Mouse (Mus musculus) heart, embryonic 15.5 days (tissue): ENCODE results near the gene Gbp6. TPM values are rescaled to one million over a fixed set of nuclear protein-coding genes. Genes with fewer than 3 reads are reported as not detected.
"Not testable (repeated sequence)": the region's sequence is repeated elsewhere in the genome, so short reads cannot be mapped to it uniquely, and the experiment has no call there.

ENCODE experiments used
- ATAC-seq: fragments of 200-750 bp; cut with Nextera tagmentation; replicated peaks from 2 replicates; pipeline ENCODE4 v1.8.0; 2017; ENCODE audit warnings: low read depth, moderate TSS enrichment; ENCODE audit not compliant: insufficient number of reproducible peaks, insufficient read depth, low FRiP score
- H3K27ac ChIP-seq: fragments of 300-500 bp; sonication (generic); 2 replicates; pipeline ENCODE4 v1.5.1; 2015; ENCODE audit warnings: mild to moderate bottlenecking, inconsistent platforms
- H3K27me3 ChIP-seq: fragments of 300-500 bp; sonication (generic); 2 replicates; pipeline ENCODE4 v1.6.1; 2015; ENCODE audit warnings: inconsistent platforms
- H3K36me3 ChIP-seq: fragments of 300-500 bp; sonication (generic); 2 replicates; pipeline ENCODE4 v1.6.1; 2015; ENCODE audit warnings: mild to moderate bottlenecking, inconsistent platforms
- H3K4me1 ChIP-seq: fragments of 300-500 bp; sonication (generic); replicated peaks from 2 replicates; pipeline ENCODE4 v1.6.1; 2015; ENCODE audit warnings: inconsistent platforms
- H3K4me2 ChIP-seq: fragments of 300-500 bp; sonication (generic); 2 replicates; pipeline ENCODE4 v1.6.1; 2015; ENCODE audit warnings: inconsistent platforms, mild to moderate bottlenecking, moderate library complexity
- H3K4me3 ChIP-seq: fragments of 300-500 bp; sonication (generic); 2 replicates; pipeline ENCODE4 v1.5.1; 2015; ENCODE audit warnings: mild to moderate bottlenecking, inconsistent platforms
- H3K9ac ChIP-seq: fragments of 300-500 bp; sonication (generic); 2 replicates; pipeline ENCODE4 v1.6.1; 2015; ENCODE audit warnings: mild to moderate bottlenecking, inconsistent platforms
- H3K9me3 ChIP-seq: fragments of 300-500 bp; sonication (generic); replicated peaks from 2 replicates; pipeline ENCODE4 v1.6.1; 2016; ENCODE audit warnings: inconsistent platforms
- WGBS: fragments of 180-500 bp; shearing (Covaris S2); methylation state at CpG from one replicate; pipeline ENCODE4 v1.1.7; 2015; ENCODE audit warnings: mixed read lengths; 5-methylcytosine and 5-hydroxymethylcytosine counted together
- polyA plus RNA-seq: library from polyadenylated mRNA; unstranded; fragments of >200 nt; fragmentation: Nextera tagmentation; extraction: Ambion mirVana; gene quantifications from 2 replicates; pipeline ENCODE4 v1.2.1, GENCODE M21; 2015

The Gbp6 gene
- 1.7 and 3.4 TPM in 2 replicates for polyA plus RNA-seq

DNA sequence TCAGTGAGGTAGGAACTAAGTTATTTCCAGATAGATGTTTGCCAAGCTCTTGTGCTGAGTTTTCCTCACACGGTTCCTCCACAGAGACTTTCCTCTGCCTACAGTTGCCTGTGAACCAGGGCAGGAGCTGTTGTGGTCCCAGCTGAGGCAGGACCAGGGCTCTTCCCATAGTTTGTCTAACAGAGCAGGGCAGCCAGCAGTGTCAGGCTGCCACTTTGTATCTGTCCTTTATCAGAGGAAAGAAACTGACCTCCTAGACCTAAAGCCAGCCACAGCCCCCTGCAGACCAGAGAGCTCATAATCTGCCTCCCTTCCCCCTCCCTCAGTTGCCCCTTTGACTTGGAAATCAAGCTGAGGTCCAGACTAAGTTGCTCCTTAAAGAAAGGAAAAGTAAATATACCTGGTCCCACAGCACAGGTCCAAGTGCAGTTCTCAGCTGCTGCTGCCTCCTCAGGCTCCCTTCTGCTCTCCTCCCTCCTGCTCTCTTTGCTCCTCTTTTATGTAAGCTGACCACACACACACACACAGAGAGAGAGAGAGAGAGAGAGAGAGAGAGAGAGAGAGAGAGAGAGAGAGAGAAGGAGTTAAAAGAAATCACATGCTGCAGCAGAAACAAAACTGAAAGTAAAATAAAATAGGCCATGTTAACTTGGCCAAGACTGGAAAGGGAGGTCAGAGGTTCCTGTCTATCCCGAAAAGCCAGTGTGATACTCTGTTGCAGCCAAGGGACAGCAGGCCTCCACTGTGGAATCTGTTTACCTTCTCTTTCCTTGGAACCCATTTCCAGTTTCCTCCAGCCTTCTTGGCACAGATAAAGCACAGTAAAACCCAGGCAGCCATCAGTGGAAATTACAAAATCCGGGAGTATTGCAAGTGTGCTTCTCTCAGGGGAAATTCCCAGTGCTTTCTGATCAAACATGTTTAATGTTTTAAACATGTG, at the start of gene Gbp6, which contains the start of gene Gm43302:
Gene Gbp6 (minus strand): TSS at position 473 of the 940 bp plus-strand sequence.
Gene Gm43302 (minus strand): TSS at position 470 of the 940 bp plus-strand sequence.
- peak within 1 kb of the TSS; percentile 56 for H3K27ac ChIP-seq
- not testable (repeated sequence) for H3K27me3 ChIP-seq, H3K36me3 ChIP-seq, H3K9ac ChIP-seq, H3K4me3 ChIP-seq, H3K9me3 ChIP-seq, H3K4me1 ChIP-seq
- peak; percentile 18; the same call in 1 of the 2 replicates for ATAC-seq
- peak within 1 kb of the TSS; percentile 38; the same call in 1 of the 2 replicates for H3K4me2 ChIP-seq
- WGBS: 25% methylated on average over 3 of the region's 3 CpGs

DNA sequence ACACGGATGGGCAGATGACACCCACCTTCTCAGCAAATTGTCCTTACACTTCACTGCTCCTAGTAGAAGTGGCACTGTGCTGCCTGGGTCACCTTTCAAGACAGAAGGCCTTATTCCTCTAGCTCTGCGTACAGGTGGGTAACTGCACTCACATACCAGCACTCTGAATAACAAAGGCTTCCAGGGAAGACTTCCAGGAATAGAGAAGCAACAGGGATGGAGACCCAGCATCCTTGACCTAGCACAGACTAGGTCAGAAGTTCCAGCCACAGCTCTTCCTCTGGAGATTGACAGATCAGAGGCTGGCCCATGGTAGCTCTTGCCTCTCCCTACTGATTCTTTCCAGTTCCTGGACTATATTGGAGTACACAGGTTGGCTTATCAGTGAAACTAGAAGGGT, 47.8 kb upstream of the Gbp6 start:
- no peak overlapping the region for H3K4me2 ChIP-seq
- H3K27me3 ChIP-seq: no peaks in the 10 kb centered on the region
- H3K36me3 ChIP-seq: no peaks in the 10 kb centered on the region
- H3K4me3 ChIP-seq: no peak overlapping the region
- WGBS: 75% methylated on average over 2 of the region's 2 CpGs
- no peaks in the 10 kb centered on the region for H3K4me1 ChIP-seq
- no peak overlapping the region for H3K9ac ChIP-seq
- H3K27ac ChIP-seq: no peak overlapping the region
- no peaks in the 10 kb centered on the region for H3K9me3 ChIP-seq
- no peak for ATAC-seq

DNA sequence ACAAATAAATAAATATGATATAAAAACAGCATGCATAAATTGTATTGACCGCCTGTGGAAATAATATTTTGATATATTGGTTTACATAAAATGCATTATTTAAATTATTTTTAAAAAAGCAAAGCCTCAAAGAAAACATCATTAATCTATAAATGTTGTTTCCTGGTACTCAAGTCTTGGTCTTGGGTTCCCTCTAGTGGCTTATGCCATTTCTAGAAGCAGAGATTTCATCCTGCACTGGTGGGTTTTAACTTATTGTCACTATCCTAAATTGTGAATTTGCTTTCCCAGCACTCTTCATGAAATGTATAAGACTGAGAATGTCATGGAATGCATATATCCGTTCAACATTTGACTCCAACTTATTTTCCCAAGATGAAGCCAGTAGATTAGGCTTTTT, 29.0 kb upstream of the Gbp6 start:
- Histone ChIP-seq H3K9me3 (no peaks in the 10 kb centered on the region), H3K4me1 (no peaks in the 10 kb centered on the region), H3K27ac (no peak overlapping the region), H3K4me2 (no peak overlapping the region), H3K36me3 (no peaks in the 10 kb centered on the region), H3K9ac (no peak overlapping the region), H3K27me3 (no peaks in the 10 kb centered on the region), H3K4me3 (no peak overlapping the region)
- WGBS: 60% methylated on average over 2 of the region's 2 CpGs
- no peak for ATAC-seq

DNA sequence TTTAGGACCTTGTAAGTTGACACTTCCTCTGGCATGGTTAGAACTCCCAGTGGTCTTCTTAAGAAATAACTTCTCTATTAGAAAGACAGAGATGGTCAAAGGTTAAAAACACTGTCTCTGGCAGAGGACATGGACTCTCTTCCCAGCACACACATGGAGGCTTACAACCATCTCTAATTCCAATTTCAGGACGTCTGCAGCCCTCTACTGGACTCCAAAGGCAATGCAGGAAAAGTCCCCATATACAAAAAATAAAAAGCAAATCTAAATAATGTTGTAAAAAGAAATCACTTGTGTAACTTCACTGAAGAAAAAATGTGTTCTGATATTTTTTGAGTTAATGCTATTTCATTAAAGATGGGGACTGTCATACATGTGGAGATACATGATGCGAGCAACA, 17.4 kb upstream of the Gbp6 start:
- H3K4me2 ChIP-seq: no peak overlapping the region
- H3K36me3 ChIP-seq: no peaks in the 10 kb centered on the region
- H3K4me3 ChIP-seq: no peak overlapping the region
- H3K27ac ChIP-seq: no peak overlapping the region
- no peaks in the 10 kb centered on the region for H3K4me1 ChIP-seq
- no peaks in the 10 kb centered on the region for H3K9me3 ChIP-seq
- WGBS: 65% methylated on average over 2 of the region's 2 CpGs
- no peak overlapping the region for H3K9ac ChIP-seq
- ATAC-seq: no peak
- H3K27me3 ChIP-seq: no peaks in the 10 kb centered on the region

DNA sequence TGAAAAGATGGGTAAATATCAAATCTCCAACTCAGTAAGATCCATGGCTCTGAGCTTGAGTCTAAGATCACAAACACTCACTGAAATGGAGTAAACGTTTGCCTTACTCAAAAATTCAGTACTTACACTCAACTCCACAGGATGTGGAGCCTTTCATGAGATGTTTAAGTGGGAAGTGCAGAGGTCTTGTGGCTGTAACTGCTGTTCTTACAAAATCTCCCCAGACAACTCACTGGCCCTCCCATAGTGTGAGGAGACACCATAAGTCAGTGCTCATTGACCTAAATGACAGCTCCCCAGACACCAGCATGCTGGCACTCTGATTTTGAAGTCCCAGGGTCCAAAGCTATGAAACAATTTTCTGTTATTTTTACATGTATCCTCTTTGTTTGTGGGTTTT, 15.7 kb upstream of the Gbp6 start:
- not testable (repeated sequence) for ATAC-seq, H3K4me2 ChIP-seq, H3K9me3 ChIP-seq, H3K9ac ChIP-seq, H3K27me3 ChIP-seq, H3K4me3 ChIP-seq, H3K4me1 ChIP-seq, H3K27ac ChIP-seq, H3K36me3 ChIP-seq
- 57% methylated on average over 1 of the region's 1 CpGs for WGBS

DNA sequence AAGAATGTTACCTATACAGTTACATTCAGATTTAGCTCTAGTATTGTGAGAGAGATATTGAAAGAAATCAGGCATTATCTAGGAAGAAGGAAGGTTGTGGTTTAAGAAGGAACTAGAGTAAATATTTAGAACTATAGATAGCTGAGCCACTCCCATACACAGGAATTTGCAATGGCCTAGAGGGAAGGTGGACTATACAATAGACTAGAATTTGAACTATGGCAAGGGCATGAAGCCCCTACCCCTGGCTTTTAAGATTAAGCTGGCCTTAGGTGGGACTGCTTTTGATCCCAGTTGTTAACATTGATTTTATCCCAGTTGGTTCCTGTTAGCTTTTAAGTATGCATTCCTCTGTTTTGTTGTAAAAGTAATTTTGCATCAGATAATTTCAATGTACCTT, 13.4 kb upstream of the Gbp6 start:
- not testable (repeated sequence) for H3K4me1 ChIP-seq, H3K9ac ChIP-seq, H3K36me3 ChIP-seq, H3K27me3 ChIP-seq, H3K27ac ChIP-seq, H3K4me3 ChIP-seq, H3K9me3 ChIP-seq, ATAC-seq, H3K4me2 ChIP-seq

DNA sequence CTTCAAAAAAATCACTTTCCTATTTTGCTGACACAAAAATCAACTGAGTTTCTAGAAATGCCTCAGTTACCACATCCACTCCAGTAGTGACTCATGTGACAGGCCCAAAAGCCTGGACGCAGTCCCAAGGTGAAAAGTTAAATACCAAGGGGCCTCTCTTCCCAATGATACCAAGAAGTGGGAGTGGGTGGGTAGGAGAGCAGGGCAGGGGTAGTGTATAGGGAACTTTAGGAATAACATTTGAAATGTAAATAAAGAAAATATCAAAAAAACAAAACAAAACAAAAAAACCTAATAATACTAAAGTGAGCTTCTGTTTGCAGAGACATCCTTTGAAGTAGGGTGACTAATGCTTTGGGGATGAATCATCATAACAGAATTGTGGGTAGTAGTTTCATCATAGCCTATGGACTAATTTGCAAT, 12.7 kb upstream of the Gbp6 start:
- Histone ChIP-seq H3K4me1 (peaks cover 13% of the 10 kb centered on the region), H3K4me2 (no peak overlapping the region), H3K27ac (no peak overlapping the region), H3K36me3 (no peaks in the 10 kb centered on the region), H3K9me3 (no peaks in the 10 kb centered on the region), H3K9ac (no peak overlapping the region), H3K4me3 (no peak overlapping the region), H3K27me3 (no peaks in the 10 kb centered on the region)
- ATAC-seq: no peak
- 71% methylated on average over 1 of the region's 1 CpGs for WGBS

DNA sequence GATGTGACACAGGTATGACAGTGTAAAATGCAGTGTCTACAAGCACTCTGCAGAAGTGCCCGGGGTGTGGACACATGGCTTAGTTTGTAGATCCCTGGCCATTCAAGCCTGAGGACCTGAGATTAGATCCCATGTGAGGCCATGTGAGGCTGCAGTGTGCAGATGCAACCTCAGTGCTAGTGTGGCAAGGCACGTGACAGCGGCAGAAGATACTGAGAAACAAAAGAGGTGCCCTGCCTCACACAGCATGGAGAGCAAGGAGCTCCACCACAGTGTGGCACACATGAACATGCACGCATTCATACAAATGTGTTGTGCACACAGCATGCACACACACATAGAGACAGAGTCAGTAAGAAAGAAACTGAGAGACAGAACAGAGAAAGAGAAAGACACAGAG, 12.2 kb upstream of the Gbp6 start:
- H3K4me1 ChIP-seq: peaks cover 13% of the 10 kb centered on the region
- H3K4me3 ChIP-seq, H3K9ac ChIP-seq, H3K27ac ChIP-seq, H3K36me3 ChIP-seq, H3K27me3 ChIP-seq, H3K9me3 ChIP-seq, H3K4me2 ChIP-seq, ATAC-seq: not testable (repeated sequence)
- 68% methylated on average over 4 of the region's 4 CpGs for WGBS

DNA sequence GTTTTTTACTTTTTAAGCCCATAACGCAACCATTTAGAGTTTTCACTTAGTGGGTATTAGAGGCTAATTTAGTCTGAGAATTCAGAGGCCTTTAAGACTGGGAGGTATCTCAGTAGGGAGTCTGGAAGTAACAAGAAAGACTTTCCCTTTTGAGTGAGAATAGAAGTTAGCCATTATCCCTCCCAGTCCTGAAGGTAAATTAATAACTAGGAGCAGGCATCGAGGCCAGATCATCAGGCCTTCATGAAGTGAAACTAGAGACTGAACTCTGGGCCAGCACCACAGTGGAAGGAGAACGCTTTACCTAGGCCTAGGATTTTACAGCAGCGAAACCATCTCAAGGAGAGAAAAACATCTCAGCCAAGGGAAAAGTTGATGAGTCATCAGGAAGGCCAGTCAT, 8.5 kb upstream of the Gbp6 start:
- Histone ChIP-seq H3K4me1 (peaks cover 15% of the 10 kb centered on the region), H3K27ac (peak overlapping the region; percentile 76), H3K9ac (no peak overlapping the region)

DNA sequence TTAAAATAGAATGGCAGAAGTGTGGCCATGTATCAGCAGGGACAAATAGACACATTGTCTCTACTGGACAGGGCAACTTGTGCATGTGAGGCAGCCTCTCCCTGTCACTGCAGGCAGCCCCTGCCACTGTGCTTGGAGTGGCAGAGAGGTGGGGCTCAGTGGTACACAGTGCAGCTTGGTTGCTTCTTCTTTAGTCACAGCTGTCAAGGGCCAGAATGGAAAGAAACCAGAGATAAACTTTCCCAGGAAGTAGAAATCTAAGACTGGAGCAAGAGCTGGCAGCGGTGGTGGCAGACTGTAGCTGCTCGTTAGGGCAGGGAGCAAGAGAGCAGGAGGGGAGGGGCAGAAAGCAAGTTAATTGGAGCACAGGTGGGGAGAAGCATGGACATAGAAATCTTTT, 8.0 kb upstream of the Gbp6 start:
- H3K9me3 ChIP-seq: no peaks in the 10 kb centered on the region
- H3K4me2 ChIP-seq: no peak overlapping the region
- H3K27me3 ChIP-seq: no peaks in the 10 kb centered on the region
- no peak overlapping the region for H3K4me3 ChIP-seq
- no peaks in the 10 kb centered on the region for H3K36me3 ChIP-seq
- ATAC-seq: peak; percentile 92
- WGBS: 20% methylated on average over 2 of the region's 2 CpGs
- H3K9ac ChIP-seq: no peak overlapping the region
- H3K27ac ChIP-seq: peak overlapping the region; percentile 76
- H3K4me1 ChIP-seq: peaks cover 15% of the 10 kb centered on the region

More for the DNA sequence above, 8.5 kb upstream of the Gbp6 start:
- no peaks in the 10 kb centered on the region for H3K36me3 ChIP-seq
- no peak for ATAC-seq
- WGBS: 88% methylated on average over 4 of the region's 4 CpGs
- H3K4me2 ChIP-seq: no peak overlapping the region
- no peaks in the 10 kb centered on the region for H3K9me3 ChIP-seq
- H3K4me3 ChIP-seq: no peak overlapping the region
- no peaks in the 10 kb centered on the region for H3K27me3 ChIP-seq

DNA sequence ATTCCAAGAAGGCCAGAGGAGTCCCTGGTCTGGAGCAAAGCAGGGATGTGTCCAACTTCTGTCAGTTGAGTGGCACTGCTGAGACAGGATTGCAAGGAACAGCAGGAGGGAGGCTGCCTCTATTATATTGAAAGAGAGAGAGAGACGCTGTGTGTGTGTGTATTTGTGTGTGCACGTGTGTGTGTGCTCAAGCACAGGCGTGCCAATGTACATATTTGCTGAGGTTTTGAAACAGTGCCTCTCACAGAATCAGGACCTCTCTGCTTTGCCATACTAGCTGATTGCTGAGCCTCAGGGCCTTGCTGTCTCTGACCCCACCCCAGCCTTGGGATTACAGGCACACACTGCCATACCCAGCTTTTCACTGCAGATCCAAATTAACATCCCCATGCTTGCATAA, 2.2 kb upstream of the Gbp6 start:
- peaks cover 8% of the 10 kb centered on the region for H3K4me1 ChIP-seq
- no peaks in the 10 kb centered on the region for H3K36me3 ChIP-seq
- no peak for ATAC-seq
- WGBS: 91% methylated on average over 3 of the region's 3 CpGs
- H3K27ac ChIP-seq: no peak overlapping the region
- no peaks in the 10 kb centered on the region for H3K27me3 ChIP-seq
- H3K9me3 ChIP-seq: no peaks in the 10 kb centered on the region
- no peak overlapping the region for H3K4me2 ChIP-seq
- H3K4me3 ChIP-seq: no peak overlapping the region
- no peak overlapping the region for H3K9ac ChIP-seq

DNA sequence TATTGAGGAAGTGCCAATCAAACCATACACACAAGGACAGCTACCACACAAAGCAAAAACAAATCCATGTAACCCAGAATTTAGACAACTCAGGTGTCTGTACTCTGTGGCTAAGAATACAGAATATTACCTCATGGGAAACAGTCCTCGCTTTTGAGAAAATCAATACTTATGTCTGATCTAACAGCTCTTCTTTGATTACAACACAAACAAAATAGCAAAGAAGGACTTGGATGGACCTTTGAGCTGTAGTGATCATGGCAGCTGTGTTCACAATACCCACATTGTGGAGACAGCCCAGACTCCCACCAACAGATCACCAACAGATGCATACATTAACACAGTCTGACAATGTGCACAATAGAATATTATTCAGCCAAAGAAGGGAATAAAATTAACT, 1.0 kb downstream of the Gbp6 start:
- H3K27me3 ChIP-seq: no peaks in the 10 kb centered on the region
- H3K36me3 ChIP-seq: no peaks in the 10 kb centered on the region
- H3K4me1 ChIP-seq: peaks cover 6% of the 10 kb centered on the region; the same call in 1 of the 2 replicates
- H3K4me2 ChIP-seq: no peak overlapping the region
- no peak overlapping the region for H3K9ac ChIP-seq
- no peaks in the 10 kb centered on the region for H3K9me3 ChIP-seq
- H3K4me3 ChIP-seq: no peak overlapping the region
- WGBS: 90% methylated on average over 1 of the region's 1 CpGs
- ATAC-seq: no peak
- no peak overlapping the region for H3K27ac ChIP-seq
